Mouse (Mus musculus): ENCODE results near the gene Depdc1a. TPM values are rescaled to one million over a fixed set of nuclear protein-coding genes. Genes with fewer than 3 reads are reported as not detected.
"Not testable (repeated sequence)": the region's sequence is repeated elsewhere in the genome, so short reads cannot be mapped to it uniquely, and the experiment has no call there.

The Depdc1a gene
- polyA plus RNA-seq (2012; rRNA removed), result 0.06 and 0.11 TPM in 2 replicates

DNA sequence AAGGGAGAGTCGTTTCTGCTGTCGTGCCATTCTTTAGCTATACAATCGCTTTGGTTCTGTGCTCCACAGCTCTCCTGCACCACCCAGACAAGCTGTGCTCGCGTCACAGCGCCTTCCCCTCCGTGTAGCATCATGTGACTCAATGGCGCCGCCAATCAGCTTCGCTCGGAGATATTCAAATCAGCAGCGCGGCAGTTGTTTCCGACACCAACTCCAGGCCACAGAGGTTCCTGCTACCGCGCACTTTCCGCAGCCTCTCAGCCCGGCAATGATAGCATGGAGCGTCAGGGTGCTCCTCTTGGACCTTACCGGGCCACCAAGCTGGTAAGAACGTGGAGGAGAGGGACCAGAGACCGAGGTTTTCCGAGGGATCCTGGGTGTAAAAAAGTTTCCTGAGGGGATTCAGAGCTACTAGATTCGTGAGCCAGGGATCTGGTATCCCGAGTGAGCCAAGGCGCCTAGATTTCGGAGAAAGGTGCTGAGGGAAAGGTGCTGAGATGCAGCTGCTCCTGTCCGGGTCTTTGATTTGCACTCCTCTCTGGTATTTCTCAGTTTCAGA, at the start of gene Depdc1a:
Depdc1a (plus strand) TSS at position 191 of the 559 bp plus-strand sequence.
- DNase-seq (ENCODE audit: extremely low spot score in 1 of 2, low spot score in 1 of 2), result peak; percentile 81 to 92

DNA sequence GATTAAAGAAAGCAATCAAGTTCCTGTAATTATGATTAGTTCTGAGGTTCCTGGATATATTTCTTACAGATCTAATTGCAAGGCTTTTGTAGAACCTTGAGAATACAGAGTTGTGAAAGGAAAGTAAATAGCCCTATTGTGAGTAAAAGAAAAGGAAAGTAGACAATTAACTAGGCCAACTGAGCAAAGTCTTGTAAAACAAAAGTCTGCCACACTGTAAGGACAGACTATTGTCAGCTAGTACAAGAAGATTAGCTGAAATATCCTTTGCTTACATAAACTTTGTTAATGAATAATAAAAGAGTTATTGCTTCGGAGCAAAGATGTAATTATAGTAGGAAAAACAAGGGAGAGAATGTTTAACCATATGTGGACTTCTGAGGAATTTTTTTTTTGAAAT, 25.2 kb upstream of the Depdc1a start:
- no peak for DNase-seq (ENCODE audit: extremely low spot score in 1 of 2, low spot score in 1 of 2)

DNA sequence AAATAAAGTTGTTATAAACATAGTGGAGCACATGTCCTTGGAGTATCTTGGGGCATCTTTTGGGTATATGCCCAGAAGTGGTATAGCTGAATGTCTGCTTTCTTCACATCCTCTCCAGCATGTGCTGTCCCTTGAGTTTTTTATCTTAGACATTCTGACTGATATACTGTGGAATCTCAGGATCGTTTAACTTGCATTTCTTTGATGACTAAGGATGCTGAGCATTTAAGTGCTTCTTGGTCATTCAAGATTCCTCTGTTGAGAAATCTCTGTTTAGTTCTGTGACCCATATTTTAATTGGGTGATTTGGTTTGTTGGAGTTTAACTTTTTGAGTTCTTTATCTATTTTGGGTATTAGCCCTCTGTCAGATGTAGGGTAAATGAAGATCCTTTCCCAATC, 19.8 kb upstream of the Depdc1a start:
- DNase-seq (ENCODE audit: extremely low spot score in 1 of 2, low spot score in 1 of 2), result no peak

DNA sequence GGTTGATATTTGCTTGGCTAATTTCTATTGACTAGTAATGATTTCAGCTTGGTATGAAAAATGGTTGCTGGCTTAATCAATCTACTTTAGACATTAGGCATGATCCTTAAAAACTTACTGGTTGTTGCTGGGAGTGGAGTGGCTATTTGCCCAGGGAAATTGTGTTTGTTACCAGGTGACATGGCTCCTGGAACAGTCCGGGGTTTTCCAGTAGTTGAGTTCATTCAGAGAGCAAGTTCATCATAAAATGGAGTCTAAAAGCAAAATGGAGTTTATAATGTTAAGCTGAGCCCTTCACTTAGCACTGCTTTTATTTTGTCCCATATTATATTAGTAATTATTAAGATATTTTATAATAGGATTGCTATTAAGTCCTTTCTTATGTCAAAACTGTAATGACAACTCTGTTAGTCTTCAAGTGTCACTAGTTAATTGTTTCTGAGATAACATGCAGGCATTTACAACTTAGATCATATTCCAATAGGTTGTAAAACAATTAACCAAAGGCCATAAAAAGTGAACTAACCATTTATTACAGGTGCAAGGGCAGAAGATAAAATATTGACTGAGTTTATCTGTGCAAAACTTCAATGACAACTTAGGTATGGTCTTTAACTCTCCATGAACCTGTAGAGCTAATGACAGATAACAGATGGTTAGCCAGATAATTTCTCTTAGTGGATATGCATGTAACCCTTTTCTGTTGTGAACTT, 17.8 kb upstream of the Depdc1a start:
- DNase-seq (ENCODE audit: extremely low spot score in 1 of 2, low spot score in 1 of 2), result no peak

DNA sequence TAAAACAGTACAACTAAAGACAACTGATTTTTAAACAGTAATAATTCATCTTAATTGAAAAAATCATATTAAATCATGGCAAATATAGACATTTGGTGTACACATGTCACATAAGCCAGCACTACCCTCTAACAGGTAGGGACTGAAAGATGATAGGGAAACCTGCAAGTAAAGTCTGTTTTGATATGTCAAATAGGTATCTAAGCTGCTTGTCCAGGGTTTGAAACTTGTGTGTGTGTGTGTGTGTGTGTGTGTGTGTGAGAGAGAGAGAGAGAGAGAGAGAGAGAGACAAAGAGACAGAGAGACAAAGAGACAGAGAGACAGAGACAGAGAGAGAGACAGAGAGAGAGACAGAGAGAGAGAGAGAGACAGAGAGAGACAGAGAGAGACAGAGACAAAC, 524 bp upstream of the Depdc1a start:
- not testable (repeated sequence) for DNase-seq (ENCODE audit: extremely low spot score in 1 of 2, low spot score in 1 of 2)

DNA sequence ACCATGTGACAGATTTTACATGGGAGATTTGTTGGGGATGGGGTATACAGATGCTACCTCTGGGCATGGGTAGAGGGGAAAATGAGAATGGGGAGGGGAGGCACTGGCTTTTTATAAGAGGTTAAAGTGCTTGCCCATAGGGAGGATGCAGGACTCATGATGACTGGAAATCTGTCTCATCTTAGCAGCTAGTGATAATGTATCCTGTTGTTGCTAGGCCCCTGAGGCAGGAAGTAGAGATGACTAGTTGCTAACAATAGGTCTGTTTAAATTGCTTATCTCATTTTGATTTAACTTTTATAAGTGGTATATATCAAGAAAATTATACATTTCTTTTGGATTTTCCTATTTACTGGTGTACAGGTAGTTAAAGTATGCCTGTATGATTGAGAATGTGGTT, 13.7 kb downstream of the Depdc1a start:
- DNase-seq (ENCODE audit: extremely low spot score in 1 of 2, low spot score in 1 of 2), result no peak

DNA sequence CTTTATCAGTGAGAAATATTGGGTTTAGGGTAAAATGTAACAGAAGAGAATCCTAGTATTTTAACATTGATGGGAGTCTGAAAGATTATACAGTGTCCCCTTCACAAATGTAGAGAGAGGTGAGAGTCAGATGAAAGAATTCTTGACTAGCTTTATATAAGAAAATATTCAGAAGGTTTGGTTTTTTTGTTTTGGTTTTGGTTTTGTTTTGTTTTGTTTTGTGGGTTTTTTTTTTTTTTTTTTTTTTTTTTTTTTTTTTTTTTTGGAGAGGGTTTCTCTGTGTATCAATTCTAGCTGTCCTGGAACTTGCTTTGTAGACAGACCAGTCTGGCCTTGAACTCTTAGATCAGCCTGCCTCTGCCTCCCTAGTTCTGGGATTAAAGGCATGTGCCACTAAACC, 33.3 kb downstream of the Depdc1a start:
- no peak for DNase-seq (ENCODE audit: extremely low spot score in 1 of 2, low spot score in 1 of 2)

DNA sequence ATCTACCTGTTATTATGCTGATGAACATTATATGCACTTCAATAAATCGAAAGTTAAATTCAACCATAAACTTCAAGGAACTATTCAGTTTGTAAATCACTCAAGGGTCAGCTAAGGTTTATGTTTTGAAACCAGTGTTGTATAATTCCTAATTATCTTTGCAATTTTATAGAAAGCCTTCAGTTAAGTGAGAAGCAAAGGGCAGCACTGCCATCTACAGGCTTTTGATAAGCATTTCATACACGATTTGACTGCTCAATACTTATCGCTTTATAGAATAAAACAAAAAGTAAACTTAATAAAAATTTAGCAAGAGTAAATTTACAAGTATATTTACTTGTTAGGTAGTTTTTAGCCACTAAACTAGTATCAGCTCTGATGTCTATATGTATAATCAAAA, 53.1 kb downstream of the Depdc1a start:
- DNase-seq (ENCODE audit: extremely low spot score in 1 of 2, low spot score in 1 of 2), result peak in 1 of 2 experiments; percentile 69

DNA sequence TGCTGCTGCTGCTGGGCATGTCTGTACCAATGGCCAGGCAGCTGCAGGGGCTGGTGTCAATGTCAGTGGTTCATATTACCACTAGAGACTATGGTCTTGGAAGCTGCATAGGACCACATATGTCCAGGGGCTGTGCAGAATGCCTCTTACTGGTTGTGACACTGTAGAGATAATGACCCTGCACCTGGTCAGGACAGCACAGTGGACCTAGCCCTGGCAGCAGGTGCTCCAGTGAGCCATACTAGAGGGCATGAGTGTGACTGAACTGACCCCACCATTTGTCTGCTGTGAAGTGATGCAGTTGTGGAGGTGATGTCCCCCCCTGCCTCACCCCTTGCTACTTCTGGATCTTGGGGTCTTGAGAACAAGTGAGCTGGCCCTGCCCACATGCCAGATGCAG, 55.0 kb downstream of the Depdc1a start:
- DNase-seq (ENCODE audit: extremely low spot score in 1 of 2, low spot score in 1 of 2), result no peak

Other genes starting within 250 kb of the Depdc1a start
- gene Rpe65, start 103.7 kb downstream of the Depdc1a start, polyA plus RNA-seq (2012; rRNA removed), result 1.2 and 1.6 TPM in 2 replicates

All from frontal cortex, adult 2 months (tissue).